Mouse (Mus musculus): Measurements from ENCODE around the gene Dst.

Gene Dst

DNA sequence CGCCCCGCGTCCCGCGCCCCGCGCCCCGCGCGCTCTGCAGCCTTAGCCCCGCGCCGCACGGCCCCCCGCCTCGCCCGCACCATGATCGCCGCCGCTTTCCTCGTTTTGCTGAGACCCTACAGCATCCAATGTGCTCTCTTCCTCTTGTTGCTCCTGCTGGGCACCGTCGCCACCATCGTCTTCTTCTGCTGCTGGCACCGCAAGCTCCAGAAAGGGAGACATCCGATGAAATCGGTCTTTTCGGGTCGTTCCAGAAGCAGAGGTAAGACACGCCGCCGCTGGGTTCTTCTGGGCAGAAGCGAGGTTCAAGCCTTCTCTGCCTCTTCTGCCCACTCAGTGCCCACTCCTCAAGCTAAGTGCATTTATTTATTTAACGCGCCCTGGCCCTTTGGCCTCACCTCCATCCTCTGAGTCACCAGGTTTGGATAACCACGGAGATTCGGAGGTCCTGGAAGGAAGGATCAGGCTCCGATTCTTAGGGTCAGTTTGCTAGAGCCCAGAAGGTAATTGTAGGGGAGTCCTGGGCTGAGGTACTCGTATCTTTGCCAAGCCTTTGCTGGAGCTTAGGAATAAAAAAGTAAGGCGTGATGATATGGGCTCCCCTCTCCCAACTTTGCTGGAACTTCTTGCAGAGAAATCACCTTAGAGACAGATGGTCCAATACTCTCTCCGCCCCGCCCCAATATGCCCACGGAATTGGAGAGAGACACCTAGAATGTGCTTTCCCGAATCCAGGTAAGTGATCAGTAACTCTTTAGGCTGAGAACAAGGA is at the start of gene Dst:
Gene Dst, plus strand, starts transcription at position 35 of the 772 bp plus-strand sequence.
- DNase-seq (ENCODE audit: low spot score): no peak

DNA sequence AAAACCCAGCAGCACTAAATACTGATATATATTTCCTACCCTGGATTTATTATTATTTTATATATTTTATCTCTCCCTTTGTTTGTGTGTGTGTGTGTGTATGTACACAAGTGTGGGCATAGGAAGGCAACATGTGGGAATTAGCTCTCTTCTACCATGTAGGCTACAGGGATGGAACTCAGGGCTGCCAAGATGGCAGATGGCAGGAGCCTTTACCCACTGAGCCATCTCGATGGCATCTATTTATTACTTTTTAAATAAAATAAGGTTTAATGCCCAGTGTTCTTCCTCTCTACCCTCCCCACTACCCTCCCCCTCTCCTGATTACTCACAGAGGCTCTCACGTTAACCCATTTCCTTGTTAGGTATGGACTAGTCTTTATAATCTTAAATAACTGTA is 39.0 kb upstream of the Dst start:
- DNase-seq (ENCODE audit: low spot score): no peak

DNA sequence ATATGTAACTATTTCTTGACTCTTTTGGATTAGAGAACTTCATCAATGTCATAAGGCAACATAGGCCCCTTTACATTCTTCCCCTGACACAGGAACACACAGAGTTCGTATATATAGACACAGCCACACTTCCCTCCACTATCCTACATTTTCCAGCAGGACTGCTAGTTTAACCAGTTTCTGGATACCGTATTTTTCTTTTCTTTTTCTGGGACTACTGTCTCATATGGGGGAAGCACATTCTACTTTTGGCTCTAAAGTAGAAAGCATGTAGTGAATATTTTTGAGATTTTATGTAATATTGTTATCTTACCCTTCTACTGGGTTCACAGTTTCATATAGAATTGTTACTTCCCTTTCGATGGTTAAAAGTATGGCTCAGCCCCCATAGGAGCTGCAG is 38.6 kb upstream of the Dst start:
- DNase-seq (ENCODE audit: low spot score): no peak

DNA sequence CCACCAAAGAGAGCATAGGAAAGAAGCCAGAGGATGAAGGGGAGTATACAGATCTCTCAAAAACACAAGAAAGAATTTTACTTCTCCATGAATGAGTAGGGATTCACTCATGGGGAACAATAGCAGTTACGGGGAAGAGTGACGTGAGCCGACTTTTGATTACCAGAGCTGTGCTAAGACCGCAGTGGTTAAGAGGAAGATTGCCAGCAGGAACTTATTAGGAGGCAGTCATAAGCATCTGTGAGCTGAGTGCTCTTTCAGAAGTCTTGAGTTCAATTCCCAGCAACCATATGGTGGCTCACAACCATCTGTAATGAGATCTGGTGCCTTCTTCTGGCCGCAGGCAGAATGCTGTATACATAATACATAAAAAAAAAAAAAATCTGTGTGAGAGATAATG is 34.5 kb upstream of the Dst start:
- no peak for DNase-seq (ENCODE audit: low spot score)

DNA sequence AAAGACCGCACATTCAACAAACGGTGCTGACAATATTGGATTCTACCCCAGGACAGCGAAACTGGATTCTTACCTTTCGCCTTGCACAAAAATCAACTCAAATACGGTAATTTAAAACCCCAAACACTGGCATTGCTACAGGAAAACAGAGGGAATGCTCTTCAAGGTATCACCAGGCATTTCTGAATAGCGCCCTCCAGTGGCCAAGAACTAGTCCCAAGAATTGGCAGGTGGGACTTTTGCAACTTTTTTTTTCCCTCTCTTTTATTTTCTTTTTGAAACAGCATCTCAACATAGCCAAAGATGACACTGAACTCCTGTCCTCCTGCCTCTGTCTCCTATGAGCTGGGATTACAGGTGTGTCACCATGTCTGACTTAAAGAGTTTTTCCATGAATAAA is 32.3 kb upstream of the Dst start:
- DNase-seq (ENCODE audit: low spot score): peak; percentile 11

DNA sequence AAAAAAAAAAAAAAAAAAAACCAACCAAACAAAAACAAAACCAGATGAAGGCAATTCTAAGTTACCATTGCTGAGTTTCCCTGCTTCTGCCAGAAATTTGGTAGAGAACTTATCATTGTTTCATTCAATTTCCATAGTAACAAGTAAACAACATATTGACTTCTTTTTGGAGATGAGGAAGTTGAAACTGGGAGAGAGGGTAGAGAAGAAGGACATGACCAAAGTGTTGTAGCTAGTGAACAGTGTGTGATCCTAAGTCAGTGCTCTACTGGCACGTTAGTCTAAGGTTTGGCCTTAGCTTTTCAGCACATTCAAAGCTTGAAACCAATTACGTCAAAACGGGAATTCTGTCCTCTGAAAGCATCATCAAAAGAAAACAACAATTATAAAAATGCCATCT is 31.6 kb upstream of the Dst start:
- DNase-seq (ENCODE audit: low spot score): no peak

DNA sequence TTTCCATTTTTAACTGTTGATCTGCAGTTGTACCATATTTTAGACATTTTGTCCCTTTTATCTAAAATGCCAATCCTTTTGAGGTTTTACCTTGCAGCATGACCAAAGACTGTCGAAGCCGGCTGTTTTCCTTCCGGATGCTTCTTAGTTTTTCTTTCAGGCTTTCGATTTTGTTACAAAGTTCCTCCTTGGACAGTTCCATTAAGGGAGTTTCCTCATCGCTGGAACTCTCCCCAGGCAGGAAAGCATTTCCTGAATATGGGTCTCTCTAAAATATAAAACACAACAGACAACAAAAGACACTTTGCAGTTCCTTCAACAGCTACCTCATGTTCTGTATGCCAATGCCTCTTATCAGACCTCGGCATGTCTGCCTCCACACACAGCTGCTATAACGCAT is 29.9 kb upstream of the Dst start:
- DNase-seq (ENCODE audit: low spot score): no peak

DNA sequence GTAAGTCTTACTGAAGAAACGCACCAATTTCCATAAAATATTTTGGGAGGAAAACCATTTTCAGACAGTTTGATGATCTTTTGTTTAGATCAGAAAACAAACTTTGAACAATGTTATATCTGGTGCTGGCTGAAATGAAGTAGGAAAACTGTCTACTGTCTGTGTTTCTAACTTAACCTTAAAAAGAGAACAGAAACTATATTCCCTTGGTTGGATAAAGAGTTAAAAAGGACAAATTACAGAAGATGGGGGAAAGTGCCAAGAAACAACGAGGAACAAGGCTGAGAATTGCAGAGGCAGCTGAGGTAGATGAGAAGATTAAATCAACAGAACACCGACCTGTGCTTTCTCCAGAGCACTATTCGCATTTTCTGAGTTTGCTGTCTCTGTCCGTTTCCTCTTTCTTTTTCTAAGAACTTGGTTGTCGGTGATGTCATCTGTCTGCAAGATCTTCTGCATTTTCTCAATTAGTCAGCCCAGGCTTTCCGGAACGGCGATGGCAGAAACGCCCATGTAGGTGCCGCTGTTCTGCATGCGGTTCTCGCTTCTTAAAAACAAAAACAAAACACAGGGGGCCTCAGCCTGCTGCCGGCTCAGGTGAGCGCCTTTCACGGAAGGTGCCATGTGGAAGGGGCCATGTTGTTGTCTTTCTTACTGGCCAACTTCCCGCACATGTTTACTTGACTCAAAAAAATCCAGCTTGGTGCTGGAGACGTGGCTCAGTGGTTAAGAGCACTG is 24.8 kb upstream of the Dst start:
- peak; percentile 17 for DNase-seq (ENCODE audit: low spot score)

DNA sequence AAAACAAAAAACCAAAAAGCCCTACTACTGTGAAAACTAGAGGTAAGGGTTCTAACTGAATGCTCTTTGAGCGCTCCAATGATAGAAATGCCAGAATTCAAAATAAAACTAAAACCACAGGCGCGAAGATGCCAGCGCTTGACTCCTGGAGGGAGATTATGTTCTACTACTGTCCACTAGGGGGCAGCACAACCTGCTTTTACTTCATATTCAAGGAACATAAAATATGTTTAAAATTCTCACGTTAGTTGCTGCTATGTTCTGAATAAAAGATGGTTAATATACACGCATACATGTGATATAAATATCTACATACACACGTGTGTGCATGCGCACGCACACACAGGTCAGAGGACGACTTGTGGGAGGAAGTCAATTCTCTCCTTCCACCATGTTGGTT is 15.2 kb upstream of the Dst start:
- peak; percentile 64 for DNase-seq (ENCODE audit: low spot score)

DNA sequence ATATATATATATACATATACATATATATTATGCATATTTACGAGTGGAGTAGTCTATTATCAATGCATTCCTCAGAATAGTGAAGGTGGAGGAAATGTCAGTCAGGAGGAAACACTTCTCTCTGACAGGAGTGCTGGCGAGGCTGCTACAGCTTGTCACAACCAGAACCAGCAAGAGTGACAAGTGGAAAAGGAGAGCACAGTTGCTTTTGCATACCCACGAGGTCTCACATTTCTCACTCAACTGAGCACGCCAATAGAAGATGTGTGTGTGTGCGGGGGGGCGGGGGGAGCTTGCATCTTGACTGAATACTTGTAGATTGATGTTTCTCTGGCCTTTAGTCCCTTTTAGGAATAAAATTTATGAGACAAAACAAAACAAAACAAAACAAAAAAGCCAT is 11.9 kb upstream of the Dst start:
- no peak for DNase-seq (ENCODE audit: low spot score)

DNA sequence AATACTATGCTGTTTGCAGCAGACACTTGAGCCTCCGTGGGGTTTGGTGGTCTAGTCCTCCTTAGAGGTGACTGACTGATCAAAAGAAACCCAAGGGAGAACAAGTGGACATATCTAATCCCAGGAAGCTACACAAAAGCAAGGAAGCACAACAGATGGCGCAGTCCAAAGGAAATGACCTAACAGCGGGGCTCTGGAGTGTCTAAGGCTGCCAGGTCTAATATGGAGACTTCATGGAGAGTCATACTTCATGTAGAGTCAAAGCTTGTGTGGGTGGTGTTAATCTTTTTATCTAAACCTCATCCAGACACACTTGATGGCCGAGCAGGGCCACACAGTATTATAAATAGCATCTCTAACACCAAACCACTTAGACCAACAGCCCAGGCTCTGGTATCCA is 11.4 kb upstream of the Dst start:
- DNase-seq (ENCODE audit: low spot score): no peak

DNA sequence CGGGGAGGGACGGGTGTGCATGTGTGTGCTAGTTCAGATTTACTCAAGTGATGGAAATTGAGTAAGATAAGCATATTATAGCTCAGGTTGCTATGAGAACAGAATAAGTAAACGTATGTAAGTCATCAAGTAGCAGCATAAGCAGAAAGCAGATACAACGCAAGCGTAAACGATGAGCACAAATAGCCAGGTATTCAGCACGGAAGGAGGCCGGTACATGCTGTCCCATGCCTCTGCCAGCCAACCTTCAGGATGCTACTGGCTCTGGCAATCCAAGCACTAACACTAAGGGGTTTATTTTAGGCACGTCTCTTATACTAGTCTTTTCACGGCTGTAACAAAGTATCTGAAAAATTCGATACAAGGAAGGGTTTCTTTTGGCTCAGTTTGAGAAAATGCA is 10.6 kb upstream of the Dst start:
- DNase-seq (ENCODE audit: low spot score): no peak

DNA sequence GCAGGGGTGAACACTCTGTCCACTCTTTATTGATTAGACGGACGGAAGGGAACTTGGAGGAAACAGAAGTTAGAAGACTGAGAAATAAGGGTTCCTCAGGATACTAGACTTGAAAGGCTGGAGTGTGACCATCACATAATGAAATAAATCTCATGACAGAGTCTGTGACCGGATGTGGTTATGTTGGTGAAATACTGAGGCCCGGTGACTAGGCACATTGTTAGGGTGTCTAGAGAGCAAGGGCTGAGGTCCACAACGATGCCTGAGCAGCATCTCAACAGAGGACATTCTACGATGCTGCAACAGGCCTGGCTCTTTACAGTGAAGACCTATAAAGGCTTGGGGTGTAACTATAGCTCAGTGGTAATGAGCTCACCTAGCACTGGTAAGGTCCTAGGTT is 9.7 kb upstream of the Dst start:
- no peak for DNase-seq (ENCODE audit: low spot score)

DNA sequence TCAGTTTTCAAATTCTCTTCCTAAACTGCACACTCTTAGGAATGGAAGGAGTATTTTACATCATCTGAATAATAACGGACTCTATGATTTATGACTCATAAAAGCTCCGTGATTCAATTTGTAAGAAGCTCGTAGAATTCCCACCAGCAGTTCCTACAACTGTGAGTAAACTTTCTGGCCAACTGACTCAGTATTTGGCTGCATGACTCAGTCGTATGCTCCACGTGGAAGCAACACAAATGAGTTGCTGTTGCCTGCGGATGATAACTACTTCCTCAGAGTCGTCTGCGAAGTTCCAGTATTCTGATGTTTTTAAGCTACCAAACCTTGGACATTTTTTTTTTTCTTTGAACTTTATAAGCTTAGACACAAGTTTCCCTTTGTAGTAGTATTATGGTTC is 7.8 kb upstream of the Dst start:
- no peak for DNase-seq (ENCODE audit: low spot score)

DNA sequence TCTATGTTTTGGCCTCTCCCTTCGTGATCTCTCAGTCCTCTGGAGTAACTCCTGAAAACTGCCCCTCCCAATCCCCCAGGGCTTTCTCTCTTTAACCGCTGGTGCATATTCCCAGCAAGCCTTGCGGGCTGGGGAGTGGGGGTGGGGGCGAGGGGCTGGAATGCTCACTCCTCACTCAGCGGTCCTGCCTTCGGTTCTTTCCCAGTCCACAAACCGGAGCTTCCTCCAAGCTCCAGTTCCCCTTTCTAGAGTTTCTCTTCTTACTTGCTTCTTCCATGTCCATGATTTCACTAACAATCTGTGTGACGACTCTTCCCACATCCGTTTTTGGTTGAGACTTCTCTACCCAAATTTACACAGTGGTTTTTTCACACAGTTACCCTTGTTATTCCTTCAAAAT is 4.4 kb upstream of the Dst start:
- no peak for DNase-seq (ENCODE audit: low spot score)

DNA sequence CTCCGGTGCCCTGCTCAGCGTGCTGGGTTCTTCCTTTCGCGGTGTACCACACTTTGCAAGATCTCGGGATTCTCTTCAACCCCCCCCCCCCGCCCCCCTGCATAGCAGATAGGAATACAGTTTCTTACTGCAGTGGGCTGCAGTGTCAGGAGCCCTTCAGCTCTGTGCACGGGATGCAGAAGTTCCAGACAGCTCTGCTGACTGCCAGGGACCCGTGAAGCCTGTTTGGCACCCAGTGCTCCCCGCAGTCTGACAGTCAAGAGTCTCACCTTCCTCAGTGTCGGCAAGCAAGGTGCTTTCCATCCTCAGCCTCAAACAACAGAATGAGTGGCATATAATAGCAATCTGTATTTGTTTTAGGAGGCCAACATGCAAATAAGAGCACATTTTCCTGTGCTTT is 1.8 kb upstream of the Dst start:
- DNase-seq (ENCODE audit: low spot score): no peak

DNA sequence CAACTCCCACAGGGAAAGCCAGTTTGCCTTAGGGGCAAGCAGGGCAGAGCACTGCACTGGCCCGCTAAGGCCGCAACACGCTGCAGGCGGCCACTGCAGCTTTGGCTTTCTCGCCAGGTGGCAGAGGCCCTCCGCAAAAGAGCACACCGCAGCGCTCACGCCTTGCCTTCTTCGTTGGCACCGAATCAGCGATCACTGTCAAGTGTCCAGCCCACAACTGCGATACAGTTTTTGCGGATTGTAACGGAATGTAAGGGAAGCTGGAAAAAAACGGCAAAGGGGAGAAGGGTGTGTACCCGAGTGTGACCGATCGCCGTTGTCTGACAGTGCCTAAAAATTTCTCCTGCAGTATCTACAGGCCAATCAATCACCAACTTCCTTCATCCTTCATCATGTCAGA is 1.1 kb upstream of the Dst start:
- DNase-seq (ENCODE audit: low spot score): no peak

DNA sequence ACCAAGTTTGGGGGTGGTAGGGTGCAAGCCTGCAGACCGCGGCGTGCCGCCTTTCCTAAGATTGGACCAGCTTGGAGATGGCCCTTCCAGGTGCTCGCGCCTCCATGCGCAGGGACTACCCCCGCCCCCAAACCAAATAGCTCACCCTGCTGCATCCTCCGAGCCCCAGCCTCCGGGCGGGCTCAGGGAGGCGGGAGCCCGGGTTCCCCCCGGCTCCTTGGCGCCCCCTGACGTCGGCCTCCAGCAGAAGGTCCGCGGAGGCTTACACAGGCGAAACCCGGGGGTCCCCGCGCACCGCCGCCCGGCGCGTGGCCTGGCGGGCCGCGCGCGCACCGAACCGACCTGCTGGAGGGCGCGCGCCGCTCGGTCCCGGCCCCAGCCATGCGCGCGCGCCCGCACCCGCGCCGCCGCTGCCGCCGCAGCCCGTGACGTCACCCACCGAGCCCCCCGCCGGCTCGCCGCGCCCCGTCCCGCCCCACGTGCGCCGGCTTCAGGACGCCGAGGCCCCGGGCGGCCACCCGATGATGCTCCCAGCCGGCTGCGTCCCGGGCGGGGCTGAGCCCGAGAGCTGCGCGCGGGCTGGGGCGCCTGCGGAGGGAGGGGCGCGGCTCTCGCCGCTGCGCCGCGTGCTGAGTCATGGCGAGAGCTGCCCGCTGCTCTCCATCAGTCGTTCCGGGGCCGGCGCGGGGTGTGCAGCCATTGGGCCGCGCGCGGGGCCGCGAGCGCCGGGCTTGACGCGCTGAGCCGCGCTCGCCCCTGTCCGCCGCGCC is 419 bp upstream of the Dst start, which contains the start of gene Bend6:
Gene Bend6, minus strand, starts transcription at position 396 of the 770 bp plus-strand sequence.
- DNase-seq (ENCODE audit: low spot score): peak; percentile 58

DNA sequence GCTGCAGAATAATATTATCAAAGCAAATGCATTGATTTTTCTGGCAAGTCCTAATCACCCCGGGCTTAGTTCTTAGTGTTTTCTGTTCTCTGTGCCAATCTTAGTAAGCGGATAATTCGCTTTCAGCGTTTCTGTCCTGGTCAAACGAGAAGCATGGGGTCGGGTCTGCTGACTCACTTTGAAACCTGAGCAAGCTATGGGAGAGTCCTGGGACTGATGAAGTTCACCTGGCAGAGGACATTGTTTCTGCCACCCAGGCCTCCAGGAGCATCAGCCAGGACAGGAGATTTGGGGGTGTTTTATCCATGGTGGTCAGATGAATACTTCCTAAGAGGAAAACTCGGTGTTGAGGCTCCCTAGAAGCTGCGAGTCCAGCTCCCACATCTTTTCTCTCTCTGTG is 3.6 kb downstream of the Dst start:
- DNase-seq (ENCODE audit: low spot score): no peak

DNA sequence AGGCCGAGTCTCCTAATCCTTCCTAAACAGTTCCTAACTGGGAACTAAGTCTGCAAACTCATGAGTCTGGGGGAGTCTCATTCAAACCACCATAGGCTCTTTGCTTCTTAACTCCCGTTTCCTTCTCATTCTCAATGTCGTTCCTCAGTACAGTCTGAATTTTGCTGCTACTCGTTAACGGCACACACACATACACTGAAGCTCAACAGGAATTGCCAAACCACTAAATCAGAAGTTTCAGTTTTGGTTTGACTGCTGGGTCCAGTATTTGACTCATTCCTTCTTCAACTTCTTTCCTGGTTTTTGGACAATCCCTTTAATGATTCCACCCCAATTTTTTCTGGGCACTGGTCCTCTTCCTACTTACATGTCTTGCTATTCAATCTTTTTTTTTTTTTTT is 8.5 kb downstream of the Dst start:
- no peak for DNase-seq (ENCODE audit: low spot score)

DNA sequence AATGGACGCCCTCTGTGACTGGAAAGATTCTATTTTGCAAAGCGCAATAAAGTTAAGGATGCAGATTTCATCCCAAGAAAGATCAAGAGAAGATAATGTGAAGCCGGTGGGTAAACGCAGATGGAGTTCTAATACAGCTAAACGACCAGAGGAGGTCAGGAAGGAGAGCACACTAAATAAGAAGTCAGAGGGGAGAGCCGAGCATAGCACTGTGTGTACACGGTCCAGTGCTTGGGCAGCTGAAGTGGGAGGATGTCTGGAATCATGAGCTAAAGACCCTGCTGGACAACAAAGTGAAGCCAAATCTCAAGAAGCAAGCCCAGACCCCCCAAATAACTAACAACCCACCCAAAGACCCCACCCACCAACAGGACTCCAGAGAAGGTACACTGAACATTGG is 14.9 kb downstream of the Dst start:
- no peak for DNase-seq (ENCODE audit: low spot score)

DNA sequence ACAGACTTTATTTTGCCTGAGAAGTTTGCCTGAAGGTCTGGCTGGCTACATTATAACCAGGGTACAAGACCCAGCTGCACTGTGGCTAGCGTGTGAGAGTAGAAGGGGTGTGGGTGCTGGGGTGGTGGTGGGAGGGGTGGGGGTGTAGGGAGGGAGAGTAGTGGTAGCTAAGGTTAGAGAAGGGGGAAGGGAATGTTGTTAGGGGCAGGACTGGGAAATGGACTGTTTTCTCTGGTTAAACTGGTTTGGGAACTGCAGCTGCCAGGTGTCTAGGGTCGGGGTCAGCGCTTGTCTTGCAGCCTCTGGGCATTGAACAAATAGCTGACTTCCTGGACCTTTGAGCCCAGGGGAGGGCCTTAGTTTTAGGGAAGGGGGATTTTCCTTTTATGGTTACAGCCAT is 17.3 kb downstream of the Dst start:
- DNase-seq (ENCODE audit: low spot score): no peak

DNA sequence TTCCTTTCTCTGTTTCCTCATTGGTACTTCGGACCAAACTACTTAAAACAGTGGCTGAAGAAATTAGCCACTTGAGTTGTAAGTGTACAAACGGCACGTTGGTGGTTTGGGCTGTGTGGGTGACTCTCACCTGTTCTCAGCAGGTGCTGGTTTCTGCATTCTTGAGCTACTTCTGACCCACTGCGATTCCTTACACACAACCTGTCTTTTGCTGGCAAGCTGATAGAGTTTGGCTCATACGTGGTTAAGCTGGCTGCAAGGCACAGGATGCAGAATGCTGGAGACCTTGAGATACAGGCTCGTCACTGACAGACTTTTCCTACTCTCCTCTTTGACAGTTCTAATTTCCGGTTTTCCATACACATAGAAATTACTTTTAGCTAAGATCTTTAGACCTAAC is 19.4 kb downstream of the Dst start:
- DNase-seq (ENCODE audit: low spot score): no peak
